Mouse (Mus musculus) kidney, postnatal 25 days (tissue): Measurements from ENCODE around the gene Dcun1d2.

Experiments
- DNase-seq, 2 experiments: peaks; one replicate each; pipeline ENCODE4 v3.0.0; 2021; ENCODE audit warnings: mixed read lengths in 2 of 2

The Dcun1d2 gene

DNA sequence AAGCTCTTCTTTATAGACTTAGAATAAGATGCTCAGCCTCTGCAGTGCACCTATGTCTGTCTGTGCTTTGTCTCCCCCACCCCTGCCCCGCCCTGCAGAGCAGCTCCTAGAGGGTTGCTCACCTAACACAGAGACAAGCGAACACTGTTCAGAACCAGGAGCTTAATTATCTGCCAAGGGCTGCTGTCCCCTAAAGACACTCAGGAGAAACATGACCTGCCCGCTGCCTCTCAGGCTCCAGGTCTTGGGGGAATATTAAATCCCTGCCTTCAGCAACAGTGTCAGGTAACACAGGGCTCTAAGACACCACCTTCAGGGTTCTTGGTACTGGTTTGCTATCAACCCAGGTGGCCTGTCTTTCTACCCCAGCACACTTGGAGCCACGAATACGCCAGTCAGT is 34.5 kb downstream of the Dcun1d2 start:
- DNase-seq, result no peak

DNA sequence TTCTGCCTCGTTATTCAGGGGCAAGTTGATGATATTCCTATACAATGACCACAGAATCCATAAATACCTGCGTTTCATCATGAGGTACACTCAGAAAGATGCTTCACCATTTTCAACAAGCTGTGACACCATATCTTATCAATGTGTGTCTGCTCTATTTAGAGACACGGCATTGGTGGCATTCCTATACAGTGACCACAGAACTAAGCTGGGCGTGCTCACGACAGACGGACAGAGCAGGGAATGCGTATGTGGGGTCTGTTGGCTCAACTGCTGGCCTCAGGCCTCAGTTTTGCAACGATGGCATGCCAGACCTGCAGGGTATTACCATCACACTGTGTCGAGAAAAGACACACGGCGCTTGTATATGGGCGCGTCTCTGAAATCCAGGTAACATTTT is 35.1 kb downstream of the Dcun1d2 start:
- no peak for DNase-seq

GRCm38 (mm10) chr8:13244343-13244880 is 43.5 kb downstream of the Dcun1d2 start:
- peak in 1 of 2 experiments; percentile 16 for DNase-seq

DNA sequence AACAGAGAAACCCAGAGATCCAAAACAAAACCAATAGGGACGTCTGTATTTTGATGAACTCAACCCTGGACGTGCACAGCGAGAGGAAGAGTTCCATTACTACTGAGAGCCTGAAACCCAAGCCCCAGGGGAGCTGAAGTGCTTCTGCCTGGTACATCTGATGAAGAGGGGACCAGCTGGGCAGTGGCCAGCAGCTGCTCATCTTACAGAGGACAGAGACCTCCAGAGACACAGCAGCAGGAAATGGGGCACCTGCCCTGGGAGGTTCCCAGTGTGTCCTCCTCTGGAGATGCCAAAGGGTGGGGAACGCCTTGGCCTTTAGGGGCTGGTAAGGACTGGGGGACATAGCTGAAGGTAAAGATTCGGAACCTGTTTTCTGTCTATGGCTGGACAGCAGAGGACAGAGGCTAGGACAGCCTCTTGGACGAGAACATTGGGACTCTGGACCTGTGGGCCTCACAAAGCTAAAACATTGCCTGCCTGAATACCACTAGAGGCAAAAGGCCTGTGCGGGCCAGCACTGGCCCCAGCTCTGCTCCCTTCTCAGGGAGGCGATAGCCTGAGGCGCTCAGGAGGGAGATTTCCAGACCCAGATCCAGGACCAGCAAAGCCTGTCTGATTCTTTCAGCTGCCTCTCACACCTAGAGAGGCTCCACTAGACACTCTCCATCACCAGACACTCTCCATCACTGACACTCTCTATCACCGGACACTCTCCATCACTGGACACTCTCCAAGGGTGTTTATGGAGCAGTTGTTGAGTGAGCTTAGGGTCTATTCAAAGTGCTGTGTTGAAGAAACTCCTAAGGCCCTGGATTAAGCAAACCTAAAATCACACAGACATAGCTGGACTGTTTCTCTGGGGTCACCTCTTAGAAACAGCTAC is 44.7 kb downstream of the Dcun1d2 start:
- DNase-seq, result peak in 1 of 2 experiments; percentile 31

GRCm38 (mm10) chr8:13240691-13241090 is 47.2 kb downstream of the Dcun1d2 start:
- peak; percentile 42 to 62 for DNase-seq

DNA sequence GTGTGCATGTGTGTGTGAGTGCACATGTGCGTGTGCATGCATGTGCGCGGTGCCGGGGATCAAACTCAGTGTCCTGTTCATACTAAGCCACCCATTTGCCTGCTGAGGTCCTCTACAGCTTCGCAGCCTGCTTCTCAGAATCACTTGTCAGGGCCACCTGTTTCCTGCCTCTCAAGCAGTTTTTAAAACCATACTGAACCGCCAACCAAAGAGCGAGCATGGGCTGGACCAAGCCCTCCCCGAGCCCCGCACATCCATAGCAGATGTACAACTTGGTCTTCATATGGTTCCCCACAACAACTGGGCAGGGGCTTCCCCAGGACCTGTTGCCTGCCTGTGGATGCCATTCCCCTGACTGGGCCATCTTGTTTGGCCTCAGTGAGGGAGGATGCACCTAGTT is 47.9 kb downstream of the Dcun1d2 start:
- DNase-seq, result peak in 1 of 2 experiments; percentile 12

- no peak for DNase-seq
Measured at GRCm38 (mm10) chr8:13234803-13235202, 53.1 kb downstream of the Dcun1d2 start.

- no peak for DNase-seq
Measured at GRCm38 (mm10) chr8:13230471-13230870, 57.5 kb downstream of the Dcun1d2 start.

DNA sequence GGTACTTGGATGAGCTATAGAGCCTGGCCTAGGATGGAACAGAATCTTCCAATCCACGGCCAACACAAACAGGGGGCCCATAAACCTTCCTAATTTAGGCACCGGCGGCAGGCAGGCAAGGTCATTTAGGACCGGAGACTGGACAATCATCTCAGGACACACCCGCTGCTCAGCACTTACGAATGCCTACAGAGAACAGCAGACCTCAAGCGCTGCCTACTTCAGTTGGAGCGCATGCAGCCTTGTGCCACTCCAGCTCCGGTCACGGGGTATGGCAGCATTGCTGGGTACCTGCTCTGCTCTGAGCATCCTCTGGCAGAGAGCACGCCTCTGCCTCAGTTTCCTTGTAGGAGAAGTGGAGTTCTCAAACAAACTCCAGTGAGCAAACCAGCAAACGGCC is 58.1 kb downstream of the Dcun1d2 start:
- DNase-seq, result no peak

GRCm38 (mm10) chr8:13228923-13229610 is 58.9 kb downstream of the Dcun1d2 start:
- DNase-seq, result no peak

GRCm38 (mm10) chr8:13227184-13227583 is 60.7 kb downstream of the Dcun1d2 start:
- DNase-seq, result no peak

GRCm38 (mm10) chr8:13226288-13226687 is 61.6 kb downstream of the Dcun1d2 start:
- no peak for DNase-seq

- no peak for DNase-seq
Measured at GRCm38 (mm10) chr8:13224426-13224825, 63.5 kb downstream of the Dcun1d2 start.

GRCm38 (mm10) chr8:13218441-13218840 is 69.5 kb downstream of the Dcun1d2 start:
- no peak for DNase-seq

- no peak for DNase-seq
Measured at GRCm38 (mm10) chr8:13217986-13218385, 69.9 kb downstream of the Dcun1d2 start.

DNA sequence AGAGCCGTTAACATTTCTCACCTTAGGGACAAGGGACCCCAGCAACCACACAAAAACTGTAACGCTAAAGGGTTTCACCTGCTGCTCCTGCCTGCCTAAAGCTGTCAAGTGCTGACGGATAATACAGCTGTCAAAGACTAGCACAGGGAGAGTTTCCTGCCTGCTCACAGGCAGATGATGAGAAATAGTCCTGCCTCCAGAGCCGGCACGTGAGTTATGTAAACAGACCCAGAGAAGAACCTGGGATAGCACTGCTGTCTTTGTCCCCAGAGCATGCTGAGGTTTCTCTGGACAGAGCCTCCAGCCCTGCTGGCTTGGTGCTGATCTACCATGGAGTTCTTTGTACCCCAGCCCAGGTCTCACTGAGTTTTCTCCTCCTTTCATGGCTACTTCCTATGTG is 70.8 kb downstream of the Dcun1d2 start:
- no peak for DNase-seq

DNA sequence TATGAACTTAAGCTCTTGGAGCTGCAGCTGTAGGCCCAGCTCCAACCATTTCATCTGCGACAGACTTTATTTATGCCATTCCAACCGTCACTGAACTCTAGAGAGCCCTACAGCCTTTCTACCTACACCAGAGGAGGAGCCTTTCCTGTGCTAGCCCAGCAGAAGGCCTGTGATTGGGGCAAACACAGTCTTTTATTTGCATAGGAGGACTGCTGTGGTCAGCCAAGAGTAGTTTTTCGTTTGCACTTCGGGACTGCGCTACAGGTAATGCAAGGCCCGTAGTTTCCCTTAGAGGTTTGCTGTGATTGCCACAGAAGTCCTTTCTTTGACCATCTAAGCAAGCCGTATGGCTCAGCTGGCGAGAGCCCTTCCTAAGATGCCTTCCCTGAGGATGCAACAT is 71.5 kb downstream of the Dcun1d2 start:
- no peak for DNase-seq

- peak; percentile 92 for DNase-seq
Measured at GRCm38 (mm10) chr8:13213479-13214268, 74.3 kb downstream of the Dcun1d2 start.

GRCm38 (mm10) chr8:13209770-13210169 is 78.2 kb downstream of the Dcun1d2 start:
- no peak for DNase-seq

GRCm38 (mm10) chr8:13208627-13209355 is 79.1 kb downstream of the Dcun1d2 start:
- DNase-seq, result peak; percentile 24 to 61

DNA sequence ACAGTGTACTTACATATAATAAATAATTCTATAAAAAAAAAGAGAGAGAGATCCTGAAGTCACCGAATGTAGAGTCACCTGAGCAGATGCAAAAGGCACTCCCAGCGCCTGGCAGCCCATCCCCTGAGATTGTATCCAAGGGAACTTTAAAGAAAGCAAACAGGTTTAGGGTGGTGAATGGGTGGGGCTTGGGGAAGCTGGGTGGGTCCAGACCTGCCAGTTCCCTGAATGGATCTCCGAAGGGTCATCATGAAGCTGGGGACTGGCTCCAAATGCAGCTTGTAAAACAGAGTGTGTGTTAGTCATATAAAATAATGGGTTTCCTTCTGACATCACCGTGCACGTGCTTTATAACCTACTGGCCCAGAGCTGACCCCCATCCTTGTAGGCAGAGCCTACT is 81.6 kb downstream of the Dcun1d2 start:
- DNase-seq, result no peak
